Mouse (Mus musculus): ENCODE measurements around the gene Olfr978. TPM values are rescaled to one million over a fixed set of nuclear protein-coding genes. Genes with fewer than 3 reads are reported as not detected.

Olfr978 gene
- polyA plus RNA-seq (2015; fragmentation: Nextera tagmentation; extraction: Ambion mirVana): not detected in 2 replicates

GRCm38 (mm10) chr9:39991813-39992212 lies at the start of gene Olfr978:
Gene Olfr978 (plus strand): TSS chr9:39992113.

DNA sequence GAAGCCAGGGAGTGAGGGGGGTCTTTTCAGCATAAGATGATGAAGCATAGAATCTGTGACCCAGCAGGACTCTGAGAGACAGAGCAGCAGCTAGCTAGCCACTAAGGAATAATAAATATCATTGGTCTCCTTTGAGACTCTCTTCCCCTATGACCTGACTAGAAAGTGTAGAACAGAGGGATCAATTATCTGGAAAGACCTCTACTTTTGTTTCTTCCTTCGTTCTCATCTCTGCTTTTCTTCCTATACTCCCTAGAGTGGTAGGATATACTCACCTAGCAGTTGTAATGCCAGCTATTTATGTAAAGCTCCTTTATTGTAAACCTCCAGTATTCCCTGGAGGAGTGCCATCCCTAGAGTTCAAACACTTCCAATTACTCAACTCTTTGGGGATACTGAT lies 40.0 kb upstream of the Olfr978 start, which contains the start of gene Olfr975:
Gene Olfr975 (minus strand): TSS at position 101 of the 400 bp plus-strand sequence.

GRCm38 (mm10) chr9:39961033-39961432 lies 30.9 kb upstream of the Olfr978 start, which contains the start of gene Olfr976:
Gene Olfr976 (minus strand): TSS chr9:39961133.

GRCm38 (mm10) chr9:40003365-40003764 lies 11.5 kb downstream of the Olfr978 start, which contains the start of gene Olfr979:
Gene Olfr979 (minus strand): TSS chr9:40003465.

DNA sequence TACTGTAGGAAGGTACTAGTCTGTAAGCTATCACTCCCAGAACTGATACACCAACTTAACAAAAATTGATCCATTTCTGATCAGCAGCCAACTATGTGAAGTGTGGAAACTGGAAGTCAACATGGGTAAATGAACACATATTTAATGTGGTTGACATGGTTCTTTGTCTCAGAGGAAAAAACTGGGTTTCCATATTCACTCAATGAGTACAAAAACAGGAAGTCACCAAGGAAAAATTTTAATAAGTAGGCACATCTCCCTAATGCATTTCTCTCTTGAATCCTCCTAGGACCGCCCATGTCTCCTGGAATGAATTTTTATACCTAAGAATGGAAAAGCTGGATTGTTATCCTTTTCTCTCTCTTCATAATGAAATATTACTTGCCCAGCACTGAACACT lies 17.6 kb downstream of the Olfr978 start, which contains the start of gene Olfr980:
Gene Olfr980 (minus strand): TSS at position 101 of the 400 bp plus-strand sequence.

DNA sequence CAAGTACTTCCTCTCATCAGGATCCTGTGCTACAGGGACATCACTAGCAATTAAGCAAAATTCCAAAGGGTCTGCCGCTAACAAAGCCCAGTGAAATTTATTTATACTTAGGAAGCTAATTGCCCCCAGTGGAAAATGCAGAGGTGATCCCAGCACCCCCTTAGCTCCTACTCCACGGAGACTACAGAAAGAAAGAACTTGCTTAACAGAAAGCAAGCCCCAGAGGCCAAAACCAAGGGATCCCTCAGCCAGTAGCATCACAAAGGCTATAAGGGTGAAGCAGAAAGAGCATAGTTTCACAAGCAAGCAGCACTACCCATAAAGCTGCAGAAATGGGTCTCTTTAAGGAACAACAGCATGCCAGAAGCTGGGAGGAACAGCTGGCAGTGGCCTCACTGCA lies 29.3 kb downstream of the Olfr978 start, which contains the start of gene Olfr981:
Gene Olfr981 (plus strand): TSS at position 301 of the 400 bp plus-strand sequence.

Other genes with a start within 250 kb of the Olfr978 start
- gene Olfr967, start 245.9 kb upstream of the Olfr978 start, polyA plus RNA-seq (2015; fragmentation: Nextera tagmentation; extraction: Ambion mirVana): not detected in 2 replicates
- gene Olfr968, start 208.9 kb upstream of the Olfr978 start, polyA plus RNA-seq (2015; fragmentation: Nextera tagmentation; extraction: Ambion mirVana): not detected in 2 replicates
- not detected in 2 replicates for gene Olfr969, start 201.2 kb upstream of the Olfr978 start, polyA plus RNA-seq (2015; fragmentation: Nextera tagmentation; extraction: Ambion mirVana)
- gene Olfr970, start 183.3 kb upstream of the Olfr978 start, polyA plus RNA-seq (2015; fragmentation: Nextera tagmentation; extraction: Ambion mirVana): not detected in 2 replicates
- not detected in 2 replicates for gene Olfr971, start 155.2 kb upstream of the Olfr978 start, polyA plus RNA-seq (2015; fragmentation: Nextera tagmentation; extraction: Ambion mirVana)
- gene Olfr972, start 125.7 kb upstream of the Olfr978 start, polyA plus RNA-seq (2015; fragmentation: Nextera tagmentation; extraction: Ambion mirVana): not detected in 2 replicates
- gene Olfr229, start 84.8 kb upstream of the Olfr978 start, polyA plus RNA-seq (2015; fragmentation: Nextera tagmentation; extraction: Ambion mirVana): not detected in 2 replicates
- gene Olfr974, start 54.6 kb upstream of the Olfr978 start, polyA plus RNA-seq (2015; fragmentation: Nextera tagmentation; extraction: Ambion mirVana): not detected in 2 replicates
- gene Olfr975, start 40.1 kb upstream of the Olfr978 start, polyA plus RNA-seq (2015; fragmentation: Nextera tagmentation; extraction: Ambion mirVana): not detected in 2 replicates
- gene Olfr976, start 31.0 kb upstream of the Olfr978 start, polyA plus RNA-seq (2015; fragmentation: Nextera tagmentation; extraction: Ambion mirVana): not detected in 2 replicates
- not detected in 2 replicates for gene Olfr979, start 11.4 kb downstream of the Olfr978 start, polyA plus RNA-seq (2015; fragmentation: Nextera tagmentation; extraction: Ambion mirVana)
- gene Olfr980, start 17.5 kb downstream of the Olfr978 start, polyA plus RNA-seq (2015; fragmentation: Nextera tagmentation; extraction: Ambion mirVana): not detected in 2 replicates
- gene Olfr981, start 29.4 kb downstream of the Olfr978 start, polyA plus RNA-seq (2015; fragmentation: Nextera tagmentation; extraction: Ambion mirVana): not detected in 2 replicates
- not detected in 2 replicates for gene Olfr982, start 81.7 kb downstream of the Olfr978 start, polyA plus RNA-seq (2015; fragmentation: Nextera tagmentation; extraction: Ambion mirVana)
- not detected in 2 replicates for gene Olfr983, start 101.5 kb downstream of the Olfr978 start, polyA plus RNA-seq (2015; fragmentation: Nextera tagmentation; extraction: Ambion mirVana)
- not detected in 2 replicates for gene Olfr984, start 122.1 kb downstream of the Olfr978 start, polyA plus RNA-seq (2015; fragmentation: Nextera tagmentation; extraction: Ambion mirVana)
- gene Olfr985, start 138.1 kb downstream of the Olfr978 start, polyA plus RNA-seq (2015; fragmentation: Nextera tagmentation; extraction: Ambion mirVana): not detected in 2 replicates
- 0.18 TPM in 1 of 2 replicates, not detected in the other for gene Tmem225, start 156.0 kb downstream of the Olfr978 start, polyA plus RNA-seq (2015; fragmentation: Nextera tagmentation; extraction: Ambion mirVana)
- not detected in 2 replicates for gene Olfr986, start 188.8 kb downstream of the Olfr978 start, polyA plus RNA-seq (2015; fragmentation: Nextera tagmentation; extraction: Ambion mirVana)
- 3.5 and 3.8 TPM in 2 replicates for gene Zfp202, start 200.2 kb downstream of the Olfr978 start, polyA plus RNA-seq (2015; fragmentation: Nextera tagmentation; extraction: Ambion mirVana)